Mouse (Mus musculus) forebrain, embryonic 13.5 days (tissue): ENCODE results near the gene Olfr1446. TPM values are rescaled to one million over a fixed set of nuclear protein-coding genes. Genes with fewer than 3 reads are reported as not detected.

Experiments
- ATAC-seq: fragments of 200-750 bp; cut with Nextera tagmentation; 2 replicates; pipeline ENCODE4 v1.8.0; 2017
- H3K27ac ChIP-seq: fragments of 300-500 bp; sonication (generic); 2 replicates; pipeline ENCODE4 v1.5.1; 2015; ENCODE audit warnings: inconsistent platforms, mild to moderate bottlenecking, moderate library complexity
- H3K27me3 ChIP-seq: fragments of 300-500 bp; sonication (generic); 2 replicates; pipeline ENCODE4 v1.6.1; 2015; ENCODE audit warnings: mild to moderate bottlenecking, inconsistent platforms
- H3K36me3 ChIP-seq: fragments of 300-500 bp; sonication (generic); 2 replicates; pipeline ENCODE4 v1.6.1; 2015; ENCODE audit warnings: mild to moderate bottlenecking, inconsistent platforms; ENCODE audit not compliant: poor library complexity, severe bottlenecking
- H3K4me1 ChIP-seq: fragments of 300-500 bp; sonication (generic); 2 replicates; pipeline ENCODE4 v1.6.1; 2015; ENCODE audit warnings: inconsistent platforms
- H3K4me2 ChIP-seq: fragments of 300-500 bp; sonication (generic); 2 replicates; pipeline ENCODE4 v1.6.1; 2015; ENCODE audit warnings: inconsistent platforms, mild to moderate bottlenecking, moderate library complexity
- H3K4me3 ChIP-seq: fragments of 300-500 bp; sonication (generic); 2 replicates; pipeline ENCODE4 v1.5.1; 2015; ENCODE audit warnings: mild to moderate bottlenecking, inconsistent platforms
- H3K9ac ChIP-seq: fragments of 300-500 bp; sonication (generic); 2 replicates; pipeline ENCODE4 v1.6.1; 2015; ENCODE audit warnings: mild to moderate bottlenecking, inconsistent platforms
- H3K9me3 ChIP-seq: fragments of 300-500 bp; sonication (generic); replicated peaks from 2 replicates; pipeline ENCODE4 v1.6.1; 2016; ENCODE audit warnings: inconsistent platforms
- WGBS: fragments of 180-500 bp; shearing (Covaris S2); methylation state at CpG from one replicate; pipeline ENCODE4 v1.1.7; 2015; 5-methylcytosine and 5-hydroxymethylcytosine counted together
- polyA plus RNA-seq: library from polyadenylated mRNA; unstranded; fragments of >200 nt; fragmentation: Nextera tagmentation; extraction: Ambion mirVana; gene quantifications from 2 replicates; pipeline ENCODE4 v1.2.1, GENCODE M21; 2015

Gene Olfr1446
- not detected in 2 replicates for polyA plus RNA-seq

DNA sequence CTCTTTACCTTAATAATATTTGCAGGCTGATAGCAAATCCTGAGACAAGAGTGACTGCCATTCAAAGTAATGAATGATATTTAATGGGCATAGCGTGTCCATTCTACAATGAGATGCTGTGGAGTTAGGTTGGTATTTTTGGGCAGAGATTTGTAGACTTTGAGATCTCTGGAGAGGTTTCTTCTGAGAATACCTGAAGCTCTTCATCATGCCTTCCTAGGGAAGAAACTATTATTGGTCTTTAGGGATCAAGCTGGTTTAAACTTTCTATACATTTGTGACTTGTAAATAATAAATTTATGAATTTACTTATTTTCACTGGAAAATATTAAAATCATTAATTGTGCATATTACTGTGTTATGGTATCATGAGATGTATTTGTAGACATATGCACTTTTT is at the start of gene Olfr1446:
Olfr1446 (minus strand) TSS at position 101 of the 400 bp plus-strand sequence.
- no peak for ATAC-seq
- no peaks in the 10 kb centered on the region for H3K4me1 ChIP-seq
- H3K36me3 ChIP-seq = no peaks in the 10 kb centered on the region
- peaks cover 3% of the 10 kb centered on the region; the same call in 1 of the 2 replicates for H3K9me3 ChIP-seq
- 85% methylated on average over 1 of the region's 1 CpGs for WGBS
- no peak within 1 kb of the TSS for H3K4me2 ChIP-seq
- no peak within 1 kb of the TSS for H3K27ac ChIP-seq
- H3K4me3 ChIP-seq = no peak within 1 kb of the TSS
- H3K27me3 ChIP-seq = no peaks in the 10 kb centered on the region
- H3K9ac ChIP-seq = no peak within 1 kb of the TSS

DNA sequence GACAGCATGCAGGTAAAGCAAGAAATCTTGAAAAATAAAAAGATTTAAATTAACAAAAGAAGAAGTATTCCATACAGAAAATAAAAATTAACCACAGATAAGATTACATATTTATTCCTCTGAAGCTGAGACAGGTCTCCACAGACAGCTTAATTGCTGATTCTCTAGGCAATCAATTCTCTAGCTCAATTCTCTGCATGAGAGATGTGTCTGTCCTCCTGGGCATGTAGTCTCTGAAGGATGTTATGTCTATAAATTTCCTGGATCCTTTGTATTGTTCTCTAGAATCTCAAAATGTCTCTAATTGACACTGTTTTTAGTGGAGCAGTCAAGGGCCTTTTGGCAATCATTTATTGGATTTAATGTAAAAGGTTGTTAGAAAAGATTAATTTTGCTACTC is 37.2 kb upstream of the Olfr1446 start, which contains the start of gene Olfr1449:
Olfr1449 (plus strand) TSS at position 301 of the 400 bp plus-strand sequence.
- no peak for ATAC-seq
- Histone ChIP-seq H3K36me3 (no peaks in the 10 kb centered on the region), H3K4me2 (no peak within 1 kb of the TSS), H3K27ac (no peak within 1 kb of the TSS), H3K4me3 (no peak within 1 kb of the TSS), H3K27me3 (no peaks in the 10 kb centered on the region), H3K4me1 (no peaks in the 10 kb centered on the region), H3K9ac (no peak within 1 kb of the TSS), H3K9me3 (peaks cover 8% of the 10 kb centered on the region)

DNA sequence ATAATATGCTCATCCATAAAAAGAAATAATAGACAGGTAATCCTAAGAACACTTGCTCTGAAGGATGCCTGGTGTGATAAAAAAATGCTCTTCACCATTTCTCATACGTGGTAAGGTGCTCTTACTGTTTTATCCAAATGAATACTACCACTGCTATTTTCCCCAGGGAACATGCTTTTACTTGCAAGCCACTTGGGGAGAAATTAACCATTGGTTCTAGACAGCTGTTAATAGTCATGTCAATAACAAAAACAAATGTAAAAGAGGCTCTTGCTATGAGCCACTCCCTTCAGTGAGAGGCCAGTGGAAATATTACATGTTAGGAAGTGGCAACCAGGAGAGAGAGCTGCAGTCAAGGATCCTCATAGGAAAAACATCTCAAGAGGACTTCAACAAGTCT is 31.0 kb upstream of the Olfr1446 start, which contains the start of gene Olfr1448:
Olfr1448 (minus strand) TSS at position 101 of the 400 bp plus-strand sequence.
- no peak for ATAC-seq
- Histone ChIP-seq H3K9me3 (peaks cover 2% of the 10 kb centered on the region), H3K4me1 (no peaks in the 10 kb centered on the region), H3K27me3 (no peaks in the 10 kb centered on the region), H3K4me3 (no peak within 1 kb of the TSS), H3K27ac (no peak within 1 kb of the TSS), H3K4me2 (no peak within 1 kb of the TSS), H3K36me3 (no peaks in the 10 kb centered on the region), H3K9ac (no peak within 1 kb of the TSS)
- WGBS = 80% methylated on average over 1 of the region's 1 CpGs

DNA sequence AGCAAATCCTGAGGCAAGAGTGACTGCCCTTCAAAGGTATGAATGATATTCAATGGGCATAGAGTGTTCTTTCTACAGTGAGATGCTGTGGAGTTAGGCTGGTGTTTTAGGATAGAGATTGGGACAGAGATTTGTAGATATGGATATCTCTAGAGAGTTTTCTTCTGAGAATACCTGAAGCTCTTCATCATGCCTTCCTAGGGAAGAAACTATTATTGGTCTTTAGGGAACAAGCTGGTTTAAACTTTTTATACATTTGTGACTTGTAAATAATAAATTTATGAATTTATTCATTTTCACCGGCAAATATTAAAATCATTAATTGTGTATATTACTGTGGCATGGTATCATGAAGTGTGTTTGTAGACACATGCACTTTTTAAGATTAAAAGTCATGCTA is 10.3 kb upstream of the Olfr1446 start, which contains the start of gene Olfr1447:
Olfr1447 (minus strand) TSS at position 101 of the 400 bp plus-strand sequence.
- Histone ChIP-seq H3K4me2 (no peak within 1 kb of the TSS), H3K27ac (no peak within 1 kb of the TSS), H3K36me3 (no peaks in the 10 kb centered on the region), H3K9ac (no peak within 1 kb of the TSS), H3K4me1 (no peaks in the 10 kb centered on the region), H3K9me3 (no peaks in the 10 kb centered on the region), H3K4me3 (no peak within 1 kb of the TSS), H3K27me3 (no peaks in the 10 kb centered on the region)
- no peak for ATAC-seq
- WGBS = 92% methylated on average over 1 of the region's 1 CpGs

DNA sequence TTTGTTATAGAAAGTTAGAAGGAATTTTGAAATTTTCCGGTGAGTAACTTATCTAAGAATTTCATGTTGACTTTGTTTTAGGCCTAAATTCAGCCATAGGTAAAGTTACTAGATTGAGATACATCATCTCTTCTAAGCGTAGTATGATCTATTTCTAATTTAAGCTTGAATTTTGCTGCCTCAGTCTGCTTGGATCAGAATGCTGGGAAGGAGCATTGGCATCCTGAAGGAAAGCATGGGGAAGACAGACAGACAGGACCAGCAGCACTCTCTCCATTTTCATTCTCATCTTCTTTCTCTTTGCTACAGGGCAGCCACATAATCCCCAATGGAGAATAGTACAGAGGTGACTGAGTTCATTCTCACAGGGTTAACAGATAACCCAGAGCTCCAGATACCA is 9.8 kb downstream of the Olfr1446 start, which contains the start of gene Olfr1445:
Olfr1445 (plus strand) TSS at position 301 of the 400 bp plus-strand sequence.
- Histone ChIP-seq H3K4me2 (no peak within 1 kb of the TSS), H3K36me3 (no peaks in the 10 kb centered on the region), H3K27ac (no peak within 1 kb of the TSS), H3K9me3 (peaks cover under 1% of the 10 kb centered on the region; the same call in 1 of the 2 replicates), H3K4me3 (no peak within 1 kb of the TSS), H3K9ac (no peak within 1 kb of the TSS), H3K4me1 (no peaks in the 10 kb centered on the region), H3K27me3 (no peaks in the 10 kb centered on the region)
- WGBS = 85% methylated on average over 2 of the region's 2 CpGs
- no peak for ATAC-seq

DNA sequence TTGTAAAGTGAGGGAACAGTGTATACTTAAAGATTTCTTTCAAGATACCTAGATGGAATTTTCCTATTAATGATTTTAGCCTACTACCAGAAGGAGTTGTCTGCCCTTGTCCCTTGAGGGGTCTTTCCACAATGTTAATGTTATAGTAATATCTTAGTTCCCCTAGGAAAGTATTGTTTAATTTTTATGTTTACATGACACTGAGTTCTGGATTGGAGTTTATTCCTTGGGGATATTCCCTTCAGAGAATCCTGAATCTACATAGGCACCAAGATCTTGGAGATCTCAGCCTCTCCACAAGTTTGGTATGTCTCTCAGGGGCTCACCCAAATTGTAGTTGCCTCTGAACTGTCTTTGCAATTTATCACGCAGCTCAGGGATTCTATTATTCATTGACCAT is 36.3 kb downstream of the Olfr1446 start, which contains the start of gene Olfr1444:
Olfr1444 (plus strand) TSS at position 301 of the 400 bp plus-strand sequence.
- Histone ChIP-seq H3K9me3 (no peaks in the 10 kb centered on the region; the same call in 1 of the 2 replicates), H3K36me3 (no peaks in the 10 kb centered on the region), H3K4me3 (no peak within 1 kb of the TSS), H3K9ac (no peak within 1 kb of the TSS), H3K4me1 (no peaks in the 10 kb centered on the region), H3K27ac (no peak within 1 kb of the TSS), H3K27me3 (no peaks in the 10 kb centered on the region), H3K4me2 (no peak within 1 kb of the TSS)
- 53% methylated on average over 1 of the region's 1 CpGs for WGBS
- no peak for ATAC-seq

DNA sequence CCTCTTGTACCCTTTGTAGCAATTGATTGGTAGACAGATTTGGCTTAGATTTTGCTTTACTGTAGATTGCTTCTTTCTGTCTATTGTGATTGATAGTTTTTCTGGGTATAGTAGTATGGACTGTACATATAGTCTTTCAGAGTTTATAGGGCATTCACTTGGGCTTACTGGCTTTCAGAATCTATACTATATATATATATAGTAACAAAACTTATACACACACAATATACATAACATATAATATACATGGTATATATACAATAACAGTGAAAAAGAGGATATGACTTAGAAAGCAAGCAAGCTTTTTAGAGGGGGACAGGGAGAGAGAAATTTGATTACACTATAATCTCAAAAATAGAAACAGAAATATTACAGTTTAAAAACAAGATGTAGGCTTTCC is 46.9 kb downstream of the Olfr1446 start, which contains the start of gene Gm5244:
Gm5244 (plus strand) TSS at position 301 of the 400 bp plus-strand sequence.
- Histone ChIP-seq H3K4me2 (no peak within 1 kb of the TSS), H3K9me3 (peaks cover 3% of the 10 kb centered on the region; the same call in 1 of the 2 replicates), H3K27ac (no peak within 1 kb of the TSS), H3K36me3 (no peaks in the 10 kb centered on the region), H3K27me3 (no peaks in the 10 kb centered on the region), H3K9ac (no peak within 1 kb of the TSS), H3K4me1 (no peaks in the 10 kb centered on the region), H3K4me3 (no peak within 1 kb of the TSS)
- ATAC-seq = no peak

DNA sequence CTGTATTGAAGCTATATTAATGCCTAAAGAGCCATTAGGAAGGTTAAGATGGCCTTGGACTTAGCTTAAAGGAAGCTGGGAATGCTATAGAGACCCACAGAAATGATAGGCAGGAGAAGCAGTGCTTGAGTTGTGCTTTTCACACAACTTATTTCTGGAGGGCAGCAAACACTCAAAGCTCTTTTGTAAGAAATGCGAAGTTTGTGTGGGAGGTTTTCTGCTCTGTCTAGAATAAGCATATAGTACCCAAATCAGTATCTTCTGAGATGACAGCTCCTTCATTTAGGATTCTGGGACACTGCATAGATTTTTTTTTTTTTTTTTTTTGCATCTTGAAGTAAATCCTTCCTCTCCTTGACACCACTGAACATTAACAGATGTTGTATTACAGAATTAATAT is 54.8 kb downstream of the Olfr1446 start:
- Histone ChIP-seq H3K9me3 (no peaks in the 10 kb centered on the region), H3K27me3 (no peaks in the 10 kb centered on the region), H3K36me3 (no peaks in the 10 kb centered on the region), H3K4me2 (no peak overlapping the region), H3K4me3 (no peak overlapping the region), H3K27ac (no peak overlapping the region), H3K9ac (no peak overlapping the region), H3K4me1 (no peaks in the 10 kb centered on the region)
- WGBS = 90% methylated on average over 1 of the region's 1 CpGs
- no peak for ATAC-seq

Other genes starting within 250 kb of the Olfr1446 start
- gene Olfr1442, start 223.1 kb downstream of the Olfr1446 start, polyA plus RNA-seq = not detected in 2 replicates
- gene Olfr1443, start 215.4 kb downstream of the Olfr1446 start, polyA plus RNA-seq = not detected in 2 replicates
- not detected in 2 replicates for gene Keg1, start 197.7 kb downstream of the Olfr1446 start, polyA plus RNA-seq
- 1.9 and 2.3 TPM in 2 replicates for gene Cntf, start 127.9 kb downstream of the Olfr1446 start, polyA plus RNA-seq
- 16.3 and 16.8 TPM in 2 replicates for gene Zfp91, start 97.4 kb downstream of the Olfr1446 start, polyA plus RNA-seq
- 0.74 and 0.94 TPM in 2 replicates for gene Lpxn, start 97.3 kb downstream of the Olfr1446 start, polyA plus RNA-seq
- gene Gm5244, start 46.8 kb downstream of the Olfr1446 start, polyA plus RNA-seq = not detected in 2 replicates
- not detected in 2 replicates for gene Olfr1444, start 36.2 kb downstream of the Olfr1446 start, polyA plus RNA-seq
- not detected in 2 replicates for gene Olfr1445, start 9.7 kb downstream of the Olfr1446 start, polyA plus RNA-seq
- gene Olfr1447, start 10.2 kb upstream of the Olfr1446 start, polyA plus RNA-seq = not detected in 2 replicates
- not detected in 2 replicates for gene Olfr1448, start 30.9 kb upstream of the Olfr1446 start, polyA plus RNA-seq
- not detected in 2 replicates for gene Olfr1449, start 37.3 kb upstream of the Olfr1446 start, polyA plus RNA-seq
- gene Olfr1450, start 56.7 kb upstream of the Olfr1446 start, polyA plus RNA-seq = not detected in 2 replicates
- gene Olfr1451, start 101.5 kb upstream of the Olfr1446 start, polyA plus RNA-seq = not detected in 2 replicates
- not detected in 2 replicates for gene Olfr1453, start 134.8 kb upstream of the Olfr1446 start, polyA plus RNA-seq
- not detected in 2 replicates for gene Olfr1454, start 167.1 kb upstream of the Olfr1446 start, polyA plus RNA-seq
- gene Olfr1457, start 204.4 kb upstream of the Olfr1446 start, polyA plus RNA-seq = not detected in 2 replicates
- gene Olfr1458, start 213.3 kb upstream of the Olfr1446 start, polyA plus RNA-seq = not detected in 2 replicates